Mouse (Mus musculus): ENCODE measurements at regions not wholly inside any gene's neighbourhood (a gene's known extent, or its start where the extent isn't known, plus 50 kb on each side); places are given as distances from the start of the nearest gene placed in this dataset.
A peak's percentile ranks its signal among the peaks of the same experiment; 100 is the strongest.
"Not testable (repeated sequence)": the region's sequence is repeated elsewhere in the genome, so short reads cannot be mapped to it uniquely, and the experiment has no call there.

DNA sequence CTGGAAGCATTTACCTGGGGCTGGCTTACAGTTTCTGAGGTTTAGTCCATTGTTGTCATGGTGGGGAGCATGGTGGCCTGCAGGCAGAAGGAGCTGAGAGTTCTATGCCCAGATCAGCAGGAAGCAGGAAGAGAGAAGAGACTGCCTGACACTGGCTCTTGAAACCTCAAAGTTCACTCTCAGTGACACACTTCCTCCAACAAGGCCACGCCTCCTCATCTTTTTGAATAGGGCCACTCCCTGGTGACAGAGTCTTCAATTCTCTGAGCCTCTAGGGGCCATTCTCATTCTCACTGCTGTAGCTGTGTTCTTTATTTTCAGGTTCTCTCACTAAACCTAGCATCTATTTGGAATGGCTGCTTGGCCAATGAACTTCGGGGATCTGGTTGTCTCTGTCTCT is 113.2 kb upstream of the Supt20 start:
- no peak for ATAC-seq (ENCODE audit: insufficient read depth)

DNA sequence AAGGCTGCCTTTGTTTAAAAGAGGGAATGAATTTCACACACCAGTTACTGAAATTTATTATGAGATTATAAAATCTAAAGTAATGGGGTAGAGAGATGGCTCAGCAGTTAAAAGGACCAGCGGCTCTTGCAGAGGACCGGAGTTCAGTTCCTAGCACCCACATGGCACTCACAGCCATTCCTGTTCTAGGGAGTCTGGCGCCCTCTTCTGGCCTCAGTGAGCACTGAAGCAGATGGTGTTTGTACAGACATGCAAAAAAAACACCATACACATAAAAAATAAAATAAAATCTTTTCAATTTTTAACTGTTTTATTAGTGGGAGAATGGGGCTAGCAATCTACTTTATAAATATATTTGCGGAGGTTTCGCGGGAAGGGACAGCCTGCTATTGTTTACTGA is 112.3 kb upstream of the Supt20 start:
- ATAC-seq (ENCODE audit: insufficient read depth) (no peak), DNase-seq (ENCODE audit: low read depth in 3 of 3, low spot score in 3 of 3) (no peak)
- Histone ChIP-seq H3K27me3 (ENCODE audit: control insufficient read depth, insufficient read depth, low read length) (no peaks in the 10 kb centered on the region), H3K36me3 (replicated peaks; ENCODE audit: control insufficient read depth, insufficient read depth, low read depth) (no peaks in the 10 kb centered on the region), H3K9ac (replicated peaks) (no peak overlapping the region), H3K27ac (no peak overlapping the region), H3K4me1 (replicated peaks; ENCODE audit: control insufficient read depth in 2 of 2, insufficient read depth in 2 of 2, low read length in 1 of 2) (no peaks in the 10 kb centered on the region), H3K4me3 (ENCODE audit: insufficient read depth in 1 of 2, low read depth in 2 of 2, low read length in 2 of 2) (no peak overlapping the region), H3K4me2 (ENCODE audit: low read depth) (no peak overlapping the region), H3K9me3 (ENCODE audit: control insufficient read depth, low read length) (no peaks in the 10 kb centered on the region)
- TF ChIP-seq CTCF (IDR thresholded peaks at IDR 0.05; ENCODE audit: low read depth), result peak; percentile 29; the same call in 1 of the 2 replicates
- TF ChIP-seq EP300 (IDR thresholded peaks at IDR 0.05; ENCODE audit: low read depth), result no peak
- 80% methylated on average over 6 of the region's 6 CpGs for WGBS (ENCODE audit: insufficient replicate concordance)

More for the DNA sequence above, 113.2 kb upstream of the Supt20 start:
- TF ChIP-seq EP300 (IDR thresholded peaks at IDR 0.05; ENCODE audit: low read depth) (no peak), CTCF (IDR thresholded peaks at IDR 0.05; ENCODE audit: low read depth) (no peak)
- Histone ChIP-seq H3K27me3 (ENCODE audit: control insufficient read depth, insufficient read depth, low read length) (no peaks in the 10 kb centered on the region), H3K4me2 (ENCODE audit: low read depth) (no peak overlapping the region), H3K4me3 (ENCODE audit: insufficient read depth in 1 of 2, low read depth in 2 of 2, low read length in 2 of 2) (no peak overlapping the region), H3K36me3 (replicated peaks; ENCODE audit: control insufficient read depth, insufficient read depth, low read depth) (no peaks in the 10 kb centered on the region), H3K4me1 (replicated peaks; ENCODE audit: control insufficient read depth in 2 of 2, insufficient read depth in 2 of 2, low read length in 1 of 2) (no peaks in the 10 kb centered on the region), H3K27ac (no peak overlapping the region), H3K9me3 (ENCODE audit: control insufficient read depth, low read length) (no peaks in the 10 kb centered on the region), H3K9ac (replicated peaks) (no peak overlapping the region)
- WGBS (ENCODE audit: insufficient replicate concordance), result 70% methylated on average over 2 of the region's 2 CpGs
- DNase-seq (ENCODE audit: low read depth in 3 of 3, low spot score in 3 of 3), result no peak

DNA sequence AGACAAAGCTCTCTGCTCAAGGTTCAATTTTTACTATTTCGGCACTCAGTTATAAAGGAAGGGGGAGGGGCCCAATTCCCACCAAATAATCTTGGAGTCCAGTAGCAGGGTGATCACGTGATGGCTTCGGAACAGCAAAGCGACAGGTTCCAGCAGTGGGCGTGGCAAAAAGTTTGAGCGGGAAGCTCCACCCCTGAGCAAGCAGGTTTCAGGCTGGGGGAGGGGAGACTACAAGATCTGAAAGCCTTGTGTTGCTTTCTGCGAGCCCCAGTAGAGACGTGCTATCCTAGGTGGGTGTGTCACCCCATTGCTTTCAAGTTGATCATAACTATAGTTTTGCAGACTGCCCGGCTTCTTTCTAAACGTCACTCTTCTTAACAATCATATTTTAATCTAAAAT is 106.8 kb upstream of the Supt20 start:
- not testable (repeated sequence) for H3K27me3 ChIP-seq (ENCODE audit: control insufficient read depth, insufficient read depth, low read length); H3K4me2 ChIP-seq (ENCODE audit: low read depth); H3K9ac ChIP-seq (replicated peaks); H3K36me3 ChIP-seq (replicated peaks; ENCODE audit: control insufficient read depth, insufficient read depth, low read depth); H3K9me3 ChIP-seq (ENCODE audit: control insufficient read depth, low read length); ATAC-seq (ENCODE audit: insufficient read depth); H3K4me1 ChIP-seq (replicated peaks; ENCODE audit: control insufficient read depth in 2 of 2, insufficient read depth in 2 of 2, low read length in 1 of 2); H3K4me3 ChIP-seq (ENCODE audit: insufficient read depth in 1 of 2, low read depth in 2 of 2, low read length in 2 of 2); H3K27ac ChIP-seq
- 62% methylated on average over 9 of the region's 10 CpGs for WGBS (ENCODE audit: insufficient replicate concordance)
- peak in 1 of 3 experiments; percentile 16 for DNase-seq (ENCODE audit: low read depth in 3 of 3, low spot score in 3 of 3)

DNA sequence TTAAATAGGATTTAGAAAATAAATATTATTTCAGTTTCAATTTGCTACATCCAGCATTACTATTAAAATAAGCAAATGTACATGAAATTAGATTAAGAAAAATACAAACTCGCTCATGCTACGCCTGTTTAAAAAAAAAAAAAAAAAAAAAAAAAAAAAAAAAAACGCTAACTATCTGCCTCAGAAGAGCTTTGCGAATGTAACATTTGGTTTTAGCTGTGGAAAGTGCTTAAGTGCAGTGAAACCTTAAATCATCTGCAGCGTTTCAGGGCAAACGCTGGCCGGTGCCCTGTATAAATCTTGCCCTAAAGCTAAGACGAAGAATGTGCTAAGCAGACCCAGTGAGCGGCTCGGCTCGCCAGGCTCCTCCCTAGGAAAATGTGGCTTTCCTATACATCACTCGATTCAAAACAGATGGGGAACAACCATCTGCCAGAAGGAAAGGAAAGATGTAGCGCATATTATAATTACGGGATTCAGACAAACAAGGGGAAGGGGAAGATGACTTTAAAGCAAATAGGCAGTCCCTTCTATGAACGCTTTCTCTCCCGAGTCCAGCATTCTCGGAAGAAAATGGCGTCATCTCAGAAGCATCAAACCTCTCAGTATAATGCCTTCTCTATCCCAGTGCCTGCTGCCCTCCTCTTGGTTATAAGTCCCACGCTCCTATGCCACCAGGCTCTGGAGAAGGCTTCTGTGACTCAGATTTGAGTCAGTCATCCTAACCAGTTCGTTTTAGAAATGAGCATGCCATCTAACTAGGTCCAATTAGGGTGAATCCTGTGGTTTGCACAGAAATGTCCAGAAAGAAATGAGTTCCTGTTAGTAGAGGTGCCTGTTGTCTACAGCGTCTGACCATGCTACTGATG is 105.2 kb upstream of the Supt20 start:
- H3K4me2 ChIP-seq (ENCODE audit: low read depth), result no peak overlapping the region

DNA sequence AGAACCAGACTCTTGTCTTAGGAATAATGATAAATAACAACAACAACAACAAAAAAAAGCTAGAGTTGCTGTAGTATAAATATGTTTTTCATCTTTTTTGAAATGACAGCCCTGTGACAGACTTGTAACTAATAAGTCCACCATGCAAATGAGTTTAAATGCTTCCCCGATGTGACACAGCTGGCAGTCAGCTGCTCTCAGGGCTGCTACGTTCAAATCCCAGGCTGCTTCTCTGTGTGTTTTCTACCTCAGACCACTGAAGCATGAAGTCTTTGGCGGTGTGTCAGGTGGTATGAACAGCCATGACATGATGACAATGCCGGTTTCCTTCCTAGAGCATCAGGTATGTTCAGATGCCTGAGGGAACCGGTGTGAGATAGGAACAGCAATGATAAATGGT is 104.4 kb upstream of the Supt20 start:
- H3K9me3 ChIP-seq (ENCODE audit: control insufficient read depth, low read length), result no peaks in the 10 kb centered on the region
- H3K4me1 ChIP-seq (replicated peaks; ENCODE audit: control insufficient read depth in 2 of 2, insufficient read depth in 2 of 2, low read length in 1 of 2), result no peaks in the 10 kb centered on the region; a peak in 1 of 4 replicates
- H3K27me3 ChIP-seq (ENCODE audit: control insufficient read depth, insufficient read depth, low read length), result no peaks in the 10 kb centered on the region
- no peak overlapping the region for H3K4me3 ChIP-seq (ENCODE audit: insufficient read depth in 1 of 2, low read depth in 2 of 2, low read length in 2 of 2)
- ATAC-seq (ENCODE audit: insufficient read depth) (no peak), DNase-seq (ENCODE audit: low read depth in 3 of 3, low spot score in 3 of 3) (no peak)
- 62% methylated on average over 5 of the region's 5 CpGs for WGBS (ENCODE audit: insufficient replicate concordance)
- no peak overlapping the region for H3K9ac ChIP-seq (replicated peaks)
- no peak overlapping the region for H3K4me2 ChIP-seq (ENCODE audit: low read depth)
- H3K36me3 ChIP-seq (replicated peaks; ENCODE audit: control insufficient read depth, insufficient read depth, low read depth), result no peaks in the 10 kb centered on the region
- TF ChIP-seq CTCF (IDR thresholded peaks at IDR 0.05; ENCODE audit: low read depth) (no peak), EP300 (IDR thresholded peaks at IDR 0.05; ENCODE audit: low read depth) (no peak)
- no peak overlapping the region for H3K27ac ChIP-seq

More for the DNA sequence above, 105.2 kb upstream of the Supt20 start:
- TF ChIP-seq EP300 (IDR thresholded peaks at IDR 0.05; ENCODE audit: low read depth) (no peak), CTCF (IDR thresholded peaks at IDR 0.05; ENCODE audit: low read depth) (no peak)
- no peak overlapping the region for H3K4me3 ChIP-seq (ENCODE audit: insufficient read depth in 1 of 2, low read depth in 2 of 2, low read length in 2 of 2)
- no peaks in the 10 kb centered on the region for H3K36me3 ChIP-seq (replicated peaks; ENCODE audit: control insufficient read depth, insufficient read depth, low read depth)
- DNase-seq (ENCODE audit: low read depth in 3 of 3, low spot score in 3 of 3) (no peak), ATAC-seq (ENCODE audit: insufficient read depth) (no peak)
- no peaks in the 10 kb centered on the region for H3K9me3 ChIP-seq (ENCODE audit: control insufficient read depth, low read length)
- H3K27me3 ChIP-seq (ENCODE audit: control insufficient read depth, insufficient read depth, low read length), result no peaks in the 10 kb centered on the region
- no peak overlapping the region for H3K27ac ChIP-seq
- WGBS (ENCODE audit: insufficient replicate concordance), result 71% methylated on average over 21 of the region's 21 CpGs
- no peak overlapping the region for H3K9ac ChIP-seq (replicated peaks)
- no peaks in the 10 kb centered on the region for H3K4me1 ChIP-seq (replicated peaks; ENCODE audit: control insufficient read depth in 2 of 2, insufficient read depth in 2 of 2, low read length in 1 of 2)

Measured in liver, embryonic 14.5 days (tissue).